Mouse (Mus musculus): Measurements from ENCODE around the gene Atp8b4. TPM values are rescaled to one million over a fixed set of nuclear protein-coding genes. Genes with fewer than 3 reads are reported as not detected.

The Atp8b4 gene
- polyA plus RNA-seq, 1 experiment from 2014 or later = 0.05 TPM

DNA sequence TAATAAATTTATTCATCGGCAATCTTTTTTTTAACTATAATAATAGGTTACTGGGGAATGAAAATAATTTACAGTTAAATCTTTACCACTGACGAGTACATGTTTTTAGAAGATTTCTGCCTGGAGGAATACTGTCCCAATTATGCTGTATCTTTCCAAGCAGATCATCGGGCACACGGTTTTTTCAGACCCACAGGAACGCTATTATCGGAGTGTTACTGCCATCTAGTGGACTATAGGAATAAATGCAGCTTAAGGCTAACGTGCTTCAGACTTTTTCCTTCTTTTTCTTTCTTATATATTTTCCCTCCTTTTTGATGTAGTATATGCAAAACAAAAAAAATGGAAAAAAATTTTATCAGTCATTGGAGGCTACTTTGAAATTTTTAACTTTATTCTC is 20.4 kb upstream of the Atp8b4 start:
- no peaks in the 10 kb centered on the region for H3K36me3 ChIP-seq
- no peaks in the 10 kb centered on the region for H3K4me1 ChIP-seq
- no peak for DNase-seq (ENCODE audit: low spot score)
- no peaks in the 10 kb centered on the region for H3K27me3 ChIP-seq (ENCODE audit: insufficient read depth, poor library complexity, severe bottlenecking)
- WGBS = 15% methylated on average over 7 of the region's 7 CpGs
- no peak overlapping the region for H3K4me3 ChIP-seq
- no peaks in the 10 kb centered on the region for H3K9me3 ChIP-seq
- H3K27ac ChIP-seq = no peak overlapping the region

DNA sequence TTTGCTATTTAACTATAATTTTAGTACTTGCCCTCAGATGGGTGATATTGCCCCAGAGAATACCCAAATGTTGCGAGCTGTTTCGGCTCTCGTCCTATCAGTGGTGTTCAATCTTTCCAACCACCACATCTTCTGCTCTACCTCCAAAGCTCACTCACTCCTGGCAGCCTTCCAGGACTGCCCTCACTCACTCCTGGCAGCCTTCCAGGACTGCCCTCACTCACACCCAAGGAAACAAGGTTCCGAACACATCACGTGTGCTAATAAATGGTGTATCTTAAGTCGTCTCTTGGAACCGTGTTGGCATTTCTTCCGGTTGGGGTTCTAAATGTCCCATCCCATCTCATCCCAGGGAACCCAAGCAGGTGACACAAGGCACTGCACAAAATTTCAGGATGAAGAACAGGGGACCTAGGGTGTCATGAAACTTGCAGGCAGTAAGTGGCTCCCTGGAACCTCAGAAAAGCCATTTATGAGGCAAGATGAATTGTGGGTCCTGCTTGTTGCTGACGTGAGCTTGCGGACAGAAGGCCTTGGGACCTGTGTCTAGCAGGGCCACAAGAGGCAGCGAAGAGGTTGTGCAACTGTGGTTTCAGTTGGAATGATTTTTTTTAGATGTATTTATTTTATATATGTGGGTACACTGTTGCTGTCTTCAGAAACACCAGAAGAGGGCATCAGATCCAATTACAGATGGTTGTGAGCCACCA is 19.6 kb upstream of the Atp8b4 start:
- no peaks in the 10 kb centered on the region for H3K4me1 ChIP-seq
- no peaks in the 10 kb centered on the region for H3K9me3 ChIP-seq
- no peaks in the 10 kb centered on the region for H3K36me3 ChIP-seq
- DNase-seq (ENCODE audit: low spot score) = no peak
- no peak overlapping the region for H3K4me3 ChIP-seq
- H3K27me3 ChIP-seq (ENCODE audit: insufficient read depth, poor library complexity, severe bottlenecking) = no peaks in the 10 kb centered on the region
- WGBS = 79% methylated on average over 11 of the region's 11 CpGs
- H3K27ac ChIP-seq = no peak overlapping the region

DNA sequence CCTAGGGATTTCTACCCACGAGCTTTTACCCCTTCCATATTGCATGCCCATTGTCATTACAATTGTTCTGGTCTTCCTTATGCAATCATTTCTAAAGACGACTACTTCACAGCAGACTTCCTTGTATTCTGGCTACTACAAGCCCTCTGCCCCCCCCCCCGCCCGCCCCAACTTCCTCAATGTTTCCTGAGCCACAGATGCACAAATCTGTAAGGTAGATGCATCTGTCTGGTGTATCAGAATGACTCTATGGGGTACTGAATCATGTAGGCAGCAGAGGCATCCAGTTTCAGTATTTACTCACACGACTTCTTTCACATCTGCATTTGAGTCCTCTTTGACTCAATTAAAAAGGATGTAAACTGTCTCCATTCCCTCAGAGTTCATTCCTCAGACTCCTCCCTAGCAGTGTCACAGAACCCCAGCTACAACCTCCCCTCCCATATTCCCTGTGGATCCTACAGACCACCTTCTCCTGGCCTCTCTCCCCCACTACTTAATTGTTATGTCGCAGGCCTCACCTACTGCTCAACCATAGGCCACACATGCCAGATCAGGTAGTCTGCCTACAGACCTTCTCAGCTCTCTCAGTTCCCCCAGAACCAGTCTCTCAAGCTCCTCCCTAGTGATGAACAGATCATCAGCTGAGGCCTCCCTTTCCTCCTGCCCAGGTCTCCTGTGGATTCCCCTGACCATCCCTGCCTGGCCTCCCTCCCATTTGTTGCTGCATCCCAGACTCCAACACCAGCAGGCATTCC is 14.8 kb upstream of the Atp8b4 start:
- H3K36me3 ChIP-seq = no peaks in the 10 kb centered on the region
- no peak for DNase-seq (ENCODE audit: low spot score)
- no peaks in the 10 kb centered on the region for H3K9me3 ChIP-seq
- no peaks in the 10 kb centered on the region for H3K27me3 ChIP-seq (ENCODE audit: insufficient read depth, poor library complexity, severe bottlenecking)
- H3K4me1 ChIP-seq = no peaks in the 10 kb centered on the region
- no peak overlapping the region for H3K4me3 ChIP-seq
- H3K27ac ChIP-seq = no peak overlapping the region
- 66% methylated on average over 6 of the region's 6 CpGs for WGBS

DNA sequence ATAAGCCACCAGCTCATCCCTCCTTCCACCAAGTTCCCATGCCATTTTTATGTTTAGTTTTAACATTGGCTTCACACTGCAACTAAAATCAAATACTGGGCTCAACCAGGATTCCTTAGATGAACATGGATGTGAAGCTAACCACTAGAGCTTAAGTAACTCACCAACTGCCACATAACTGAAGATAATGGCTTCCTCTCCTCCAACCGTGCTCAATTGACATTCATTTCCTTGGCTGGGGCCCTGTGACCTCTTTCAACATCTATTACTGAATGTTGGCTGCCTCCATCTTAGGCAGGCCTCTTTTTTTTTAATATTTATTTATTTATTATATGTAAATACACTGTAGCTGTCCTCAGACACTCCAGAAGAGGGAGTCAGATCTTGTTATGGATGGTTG is 7.8 kb upstream of the Atp8b4 start:
- WGBS = 61% methylated on average over 1 of the region's 1 CpGs
- Histone ChIP-seq H3K4me3 (no peak overlapping the region), H3K9me3 (no peaks in the 10 kb centered on the region), H3K27ac (no peak overlapping the region), H3K36me3 (no peaks in the 10 kb centered on the region), H3K4me1 (no peaks in the 10 kb centered on the region), H3K27me3 (ENCODE audit: insufficient read depth, poor library complexity, severe bottlenecking) (no peaks in the 10 kb centered on the region)
- no peak for DNase-seq (ENCODE audit: low spot score)

DNA sequence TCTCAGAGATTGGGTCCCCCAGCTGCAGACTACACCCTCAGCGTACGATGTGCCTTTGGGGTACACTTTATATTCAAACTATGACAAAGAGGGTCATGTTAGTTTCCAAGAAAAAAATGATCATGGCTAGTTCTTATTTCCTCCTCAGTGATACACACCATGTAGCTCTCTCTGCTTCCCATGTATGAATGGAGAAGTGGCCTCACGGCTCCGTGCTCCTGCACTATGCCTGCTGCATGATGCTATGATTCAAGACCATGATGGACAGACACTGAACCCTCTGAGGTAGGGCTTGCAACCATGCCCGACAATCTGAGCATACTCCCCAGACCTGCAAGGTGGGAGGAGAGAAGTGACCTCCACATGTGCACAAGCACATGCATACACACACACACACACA is 7.0 kb upstream of the Atp8b4 start:
- Histone ChIP-seq H3K27me3 (ENCODE audit: insufficient read depth, poor library complexity, severe bottlenecking) (no peaks in the 10 kb centered on the region), H3K4me1 (no peaks in the 10 kb centered on the region), H3K27ac (no peak overlapping the region), H3K4me3 (no peak overlapping the region), H3K9me3 (no peaks in the 10 kb centered on the region), H3K36me3 (no peaks in the 10 kb centered on the region)
- no peak for DNase-seq (ENCODE audit: low spot score)
- 87% methylated on average over 5 of the region's 5 CpGs for WGBS

DNA sequence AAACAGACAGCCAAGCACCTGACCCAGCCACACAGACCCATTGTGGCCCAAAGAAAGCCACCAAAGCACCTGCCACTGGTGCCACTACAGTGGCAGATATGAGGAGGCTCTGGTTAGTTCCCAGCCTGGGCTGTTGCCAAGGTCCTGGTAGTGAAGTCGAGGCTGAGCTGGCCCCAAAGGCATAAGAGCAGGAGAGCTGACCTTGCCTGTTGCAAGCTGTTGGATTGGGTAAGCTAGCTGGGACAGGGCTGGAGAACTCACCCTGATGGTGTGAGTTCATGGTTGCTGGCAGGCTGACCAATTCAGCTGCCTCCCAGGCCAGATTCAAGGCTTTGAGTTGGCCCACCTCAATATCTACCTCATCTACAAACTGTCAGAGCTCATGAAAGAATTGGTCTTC is 4.7 kb upstream of the Atp8b4 start:
- Histone ChIP-seq H3K9me3 (no peaks in the 10 kb centered on the region), H3K4me3 (no peak overlapping the region), H3K27me3 (ENCODE audit: insufficient read depth, poor library complexity, severe bottlenecking) (no peaks in the 10 kb centered on the region), H3K4me1 (no peaks in the 10 kb centered on the region), H3K27ac (no peak overlapping the region), H3K36me3 (no peaks in the 10 kb centered on the region)
- no peak for DNase-seq (ENCODE audit: low spot score)
- 84% methylated on average over 1 of the region's 1 CpGs for WGBS

DNA sequence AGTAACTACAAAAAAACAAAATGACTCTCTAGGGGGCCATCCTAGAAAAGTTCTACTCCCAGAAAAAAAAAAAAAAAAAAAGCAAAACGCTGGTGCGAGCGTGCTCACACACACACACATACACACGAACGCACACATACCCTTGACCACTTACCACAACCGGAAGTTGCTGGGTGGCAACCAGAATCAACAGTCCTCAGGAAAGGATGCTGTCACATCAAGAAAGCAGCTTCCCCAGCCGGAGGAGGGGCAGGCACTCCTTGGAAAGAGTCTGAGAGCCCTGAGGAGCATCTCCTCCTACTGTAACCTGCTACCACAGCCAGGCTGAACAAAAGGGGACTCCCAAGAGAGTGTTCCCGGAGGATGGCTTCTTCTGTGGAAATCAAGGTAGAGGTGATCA is 744 bp downstream of the Atp8b4 start:
- no peak for DNase-seq (ENCODE audit: low spot score)
- WGBS = 73% methylated on average over 8 of the region's 8 CpGs
- H3K4me3 ChIP-seq = no peak overlapping the region

DNA sequence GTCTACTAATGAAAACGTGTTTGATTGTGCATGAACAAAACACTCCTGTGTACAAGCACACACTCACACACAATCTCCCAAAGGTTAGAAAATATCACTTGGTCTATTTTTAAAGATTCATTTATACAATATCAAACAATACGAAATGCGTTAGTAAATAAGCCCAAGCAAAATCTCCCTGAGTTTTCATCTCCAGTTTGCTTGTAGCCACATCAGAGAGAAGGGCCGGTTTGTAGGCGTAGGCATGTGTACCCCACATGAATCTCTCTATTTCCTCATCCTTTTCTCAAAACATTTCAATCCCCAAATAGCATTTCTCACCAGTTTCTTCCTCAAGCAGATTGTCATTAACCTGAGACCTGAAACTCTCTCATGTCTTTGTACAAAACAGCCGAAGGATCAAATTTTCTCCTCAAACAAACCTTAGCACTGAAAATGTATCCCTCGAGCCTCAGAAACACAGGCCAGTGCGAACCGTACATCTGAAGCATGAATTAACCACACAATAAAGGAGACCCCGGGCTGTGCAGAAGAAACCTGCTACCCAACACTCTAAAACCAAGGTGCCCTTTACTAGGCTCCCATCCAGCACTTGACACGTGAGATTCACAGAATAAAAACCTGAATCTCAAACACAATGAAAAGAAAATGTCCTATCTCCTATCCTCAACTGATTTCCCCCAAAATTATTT is 1.6 kb downstream of the Atp8b4 start:
- WGBS = 85% methylated on average over 11 of the region's 11 CpGs
- no peaks in the 10 kb centered on the region for H3K9me3 ChIP-seq
- DNase-seq (ENCODE audit: low spot score) = no peak
- H3K36me3 ChIP-seq = no peaks in the 10 kb centered on the region
- no peak overlapping the region for H3K4me3 ChIP-seq
- H3K4me1 ChIP-seq = no peaks in the 10 kb centered on the region
- no peak overlapping the region for H3K27ac ChIP-seq
- H3K27me3 ChIP-seq (ENCODE audit: insufficient read depth, poor library complexity, severe bottlenecking) = no peaks in the 10 kb centered on the region

More for the DNA sequence above, 744 bp downstream of the Atp8b4 start:
- no peak overlapping the region for H3K27ac ChIP-seq
- H3K4me1 ChIP-seq = no peaks in the 10 kb centered on the region
- H3K36me3 ChIP-seq = no peaks in the 10 kb centered on the region
- no peaks in the 10 kb centered on the region for H3K9me3 ChIP-seq
- H3K27me3 ChIP-seq (ENCODE audit: insufficient read depth, poor library complexity, severe bottlenecking) = no peaks in the 10 kb centered on the region

DNA sequence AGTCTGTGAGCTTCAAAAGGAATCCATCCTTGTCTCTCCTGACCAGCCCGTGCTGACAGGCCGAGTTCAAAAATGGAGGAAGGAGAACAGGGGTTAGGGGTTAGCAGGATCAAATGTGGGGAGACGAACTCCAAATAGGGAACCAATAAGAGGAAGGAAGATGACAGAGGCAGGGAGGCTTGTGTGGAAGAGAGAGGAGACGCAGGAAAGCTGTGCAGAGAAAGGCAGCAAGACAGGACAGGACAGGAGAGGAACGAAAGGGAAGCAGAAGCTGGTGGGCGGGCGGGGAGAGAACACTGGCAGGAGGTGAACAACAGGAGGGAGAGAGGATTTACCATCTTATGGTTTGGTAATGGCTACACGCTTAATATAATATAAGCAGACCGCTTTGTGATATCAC is 3.6 kb downstream of the Atp8b4 start:
- 76% methylated on average over 9 of the region's 9 CpGs for whole genome bisulfite sequencing

DNA sequence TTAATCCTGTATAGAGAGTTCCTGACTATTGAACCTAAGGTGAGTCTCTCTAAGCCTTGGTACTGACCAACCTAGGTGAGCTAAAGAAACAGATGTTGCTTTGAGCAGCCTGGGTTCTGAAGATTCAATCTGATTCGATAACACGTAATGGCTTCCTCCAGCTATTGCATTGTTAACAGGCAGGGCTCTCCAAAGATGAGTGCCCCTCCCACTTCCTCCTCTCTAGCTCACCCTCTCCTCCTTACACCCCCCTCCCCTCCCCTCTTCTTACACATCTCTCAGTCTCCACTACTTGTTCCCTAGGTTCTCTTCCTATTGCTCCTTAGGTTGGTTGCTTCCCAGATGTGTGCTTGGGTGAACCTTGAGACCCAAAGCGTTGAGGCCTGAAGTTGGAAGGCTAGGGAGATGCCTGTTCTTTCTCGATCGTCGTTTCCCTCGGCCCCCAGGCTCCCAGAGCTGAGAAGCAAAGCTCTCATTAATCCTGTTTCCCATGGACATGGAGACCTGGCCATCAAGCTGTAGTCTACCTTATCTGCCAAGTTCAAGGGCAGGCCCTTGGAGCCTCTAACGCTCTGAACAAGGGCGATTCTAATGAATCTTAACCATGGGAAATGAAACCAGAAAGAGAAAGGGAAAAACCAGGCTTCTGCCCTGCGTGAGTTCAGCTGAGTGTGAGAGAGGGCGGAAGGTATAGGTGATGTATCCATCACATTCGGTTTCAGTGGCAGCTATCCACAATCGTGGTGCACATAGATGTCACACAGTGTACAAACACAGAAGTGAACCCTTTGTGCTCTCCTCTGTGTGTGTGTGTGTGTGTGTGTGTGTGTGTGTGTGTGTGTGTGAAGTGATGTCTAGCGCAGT is 4.4 kb downstream of the Atp8b4 start:
- Histone ChIP-seq H3K4me1 (no peaks in the 10 kb centered on the region), H3K4me3 (no peak overlapping the region), H3K36me3 (no peaks in the 10 kb centered on the region), H3K27ac (no peak overlapping the region), H3K27me3 (ENCODE audit: insufficient read depth, poor library complexity, severe bottlenecking) (no peaks in the 10 kb centered on the region), H3K9me3 (no peaks in the 10 kb centered on the region)
- WGBS = 87% methylated on average over 14 of the region's 14 CpGs
- DNase-seq (ENCODE audit: low spot score) = no peak

More for the DNA sequence above, 3.6 kb downstream of the Atp8b4 start:
- Histone ChIP-seq H3K4me1 (no peaks in the 10 kb centered on the region), H3K27ac (no peak overlapping the region), H3K36me3 (no peaks in the 10 kb centered on the region), H3K4me3 (no peak overlapping the region), H3K27me3 (ENCODE audit: insufficient read depth, poor library complexity, severe bottlenecking) (no peaks in the 10 kb centered on the region), H3K9me3 (no peaks in the 10 kb centered on the region)
- no peak for DNase-seq (ENCODE audit: low spot score)

DNA sequence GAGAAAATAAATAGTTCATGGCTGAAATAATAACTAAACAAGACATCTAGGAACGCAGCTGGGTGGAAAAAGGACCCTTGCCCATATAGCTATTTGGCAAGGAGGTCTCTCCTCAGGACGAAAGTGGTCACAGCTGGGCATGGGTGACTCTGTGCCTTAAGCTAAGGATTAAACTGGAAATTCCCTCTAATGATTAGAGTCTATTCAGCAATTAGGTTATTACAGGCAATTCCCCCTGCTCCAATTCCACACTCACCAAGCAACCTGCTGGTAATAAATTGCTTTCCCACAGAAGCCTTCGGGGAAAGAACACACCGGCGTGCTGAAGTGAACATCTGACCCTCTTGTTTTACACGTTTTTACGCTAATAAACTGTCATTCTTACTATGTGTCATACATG is 5.2 kb downstream of the Atp8b4 start:
- H3K9me3 ChIP-seq = no peaks in the 10 kb centered on the region
- 87% methylated on average over 7 of the region's 7 CpGs for WGBS
- no peak overlapping the region for H3K4me3 ChIP-seq
- H3K27ac ChIP-seq = no peak overlapping the region
- no peaks in the 10 kb centered on the region for H3K4me1 ChIP-seq
- no peak for DNase-seq (ENCODE audit: low spot score)
- H3K36me3 ChIP-seq = no peaks in the 10 kb centered on the region
- H3K27me3 ChIP-seq (ENCODE audit: insufficient read depth, poor library complexity, severe bottlenecking) = no peaks in the 10 kb centered on the region

DNA sequence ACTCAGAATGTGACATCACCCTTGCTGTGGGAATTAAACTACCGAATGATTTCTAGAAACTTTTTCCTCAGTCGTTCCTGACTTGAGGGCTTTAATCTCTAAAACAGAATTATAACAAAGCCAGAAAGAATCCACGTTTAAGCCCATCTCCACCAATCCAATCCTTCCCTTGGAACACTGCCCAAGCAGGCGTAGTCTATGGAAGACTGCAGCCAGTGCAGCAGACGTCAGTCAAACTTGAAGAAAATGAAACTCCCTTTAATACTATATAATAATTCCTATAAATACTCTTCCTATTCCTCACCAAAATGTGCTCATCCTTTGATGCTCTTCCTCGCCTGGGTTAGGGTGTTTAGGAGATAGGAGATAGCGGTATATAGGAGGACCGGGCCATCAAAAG is 7.2 kb downstream of the Atp8b4 start:
- Histone ChIP-seq H3K27ac (no peak overlapping the region), H3K4me3 (no peak overlapping the region), H3K4me1 (no peaks in the 10 kb centered on the region), H3K36me3 (no peaks in the 10 kb centered on the region), H3K9me3 (no peaks in the 10 kb centered on the region), H3K27me3 (ENCODE audit: insufficient read depth, poor library complexity, severe bottlenecking) (no peaks in the 10 kb centered on the region)
- DNase-seq (ENCODE audit: low spot score) = no peak
- 80% methylated on average over 8 of the region's 8 CpGs for WGBS

Data from heart, embryonic 10.5 days (tissue).